Mouse (Mus musculus): ENCODE measurements around the gene Gm10337.

The Gm10337 gene

GRCm38 (mm10) chr15:102500479-102500878, 3.0 kb upstream of the Gm10337 start:
- DNase-seq = no peak

GRCm38 (mm10) chr15:102501084-102501814, 2.3 kb upstream of the Gm10337 start:
- no peak for DNase-seq

GRCm38 (mm10) chr15:102502254-102502840, 1.2 kb upstream of the Gm10337 start:
- no peak for DNase-seq

GRCm38 (mm10) chr15:102503924-102504782, 631 bp downstream of the Gm10337 start:
- no peak for DNase-seq

GRCm38 (mm10) chr15:102505073-102505769, 1.7 kb downstream of the Gm10337 start:
- DNase-seq = no peak

- no peak for DNase-seq
Measured at GRCm38 (mm10) chr15:102505770-102506463, 2.4 kb downstream of the Gm10337 start.

GRCm38 (mm10) chr15:102506464-102506830, 2.9 kb downstream of the Gm10337 start:
- DNase-seq = no peak

GRCm38 (mm10) chr15:102506864-102507263, 3.3 kb downstream of the Gm10337 start:
- DNase-seq = no peak

- DNase-seq = no peak
Measured at GRCm38 (mm10) chr15:102507561-102507960, 4.0 kb downstream of the Gm10337 start.

- DNase-seq = no peak
Measured at GRCm38 (mm10) chr15:102508336-102508735, 4.8 kb downstream of the Gm10337 start.

- DNase-seq = peak in 1 of 2 experiments; percentile 40
Measured at GRCm38 (mm10) chr15:102510110-102510509, 6.6 kb downstream of the Gm10337 start.

GRCm38 (mm10) chr15:102510590-102511284, 7.2 kb downstream of the Gm10337 start:
- peak; percentile 87 to 91 for DNase-seq

- peak; percentile 40 to 56 for DNase-seq
Measured at GRCm38 (mm10) chr15:102511285-102511833, 7.8 kb downstream of the Gm10337 start.

GRCm38 (mm10) chr15:102512010-102512409, 8.5 kb downstream of the Gm10337 start:
- no peak for DNase-seq

GRCm38 (mm10) chr15:102512471-102512870, 8.9 kb downstream of the Gm10337 start:
- no peak for DNase-seq

GRCm38 (mm10) chr15:102513004-102513403, 9.5 kb downstream of the Gm10337 start:
- DNase-seq = no peak

GRCm38 (mm10) chr15:102515261-102515660, 11.7 kb downstream of the Gm10337 start:
- no peak for DNase-seq

- peak in 1 of 2 experiments; percentile 60 for DNase-seq
Measured at GRCm38 (mm10) chr15:102515791-102516190, 12.3 kb downstream of the Gm10337 start.

- peak; percentile 75 to 90 for DNase-seq
Measured at GRCm38 (mm10) chr15:102516293-102516692, 12.8 kb downstream of the Gm10337 start.

GRCm38 (mm10) chr15:102516728-102517404, 13.3 kb downstream of the Gm10337 start, which contains the start of gene Map3k12:
Map3k12 (minus strand) TSS chr15:102517064.
- DNase-seq = peak; percentile 89 to 92

- no peak for DNase-seq
Measured at GRCm38 (mm10) chr15:102517631-102517975, 14.1 kb downstream of the Gm10337 start.
